Mouse (Mus musculus) gastrocnemius, postnatal 14 days (tissue): ENCODE results near the gene Meis2. TPM values are rescaled to one million over a fixed set of nuclear protein-coding genes. Genes with fewer than 3 reads are reported as not detected.

Experiments used
- DNase-seq: peaks from one replicate; pipeline ENCODE4 v3.0.0; 2021; ENCODE audit warnings: mixed read lengths
- intact Hi-C: fragments of 180-260 bp; cut with DNase I; formaldehyde crosslinking; loops from one replicate; pipeline ENCODE4 v1.15.1; 2025; ENCODE audit warnings: low total_unique reads
- total RNA-seq, 2 experiments: library from RNA; stranded (reverse); gene quantifications; 2 replicates each; pipeline ENCODE4 v1.2.3; 2021

The Meis2 gene
- total RNA-seq, 2 experiments from 2014 or later: 2.6 to 3.2 TPM

GRCm38 (mm10) chr2:115970091-115970820 is 95.4 kb downstream of the Meis2 start:
- no peak for DNase-seq

GRCm38 (mm10) chr2:115969201-115969600 is 96.4 kb downstream of the Meis2 start:
- intact Hi-C loops: no loop called here
- no peak for DNase-seq

More at GRCm38 (mm10) chr2:115970091-115970820, 95.4 kb downstream of the Meis2 start:
- intact Hi-C loops: no loop called here

GRCm38 (mm10) chr2:115964911-115965310 is 100.7 kb downstream of the Meis2 start:
- DNase-seq: no peak
- intact Hi-C loops: no loop called here

DNA sequence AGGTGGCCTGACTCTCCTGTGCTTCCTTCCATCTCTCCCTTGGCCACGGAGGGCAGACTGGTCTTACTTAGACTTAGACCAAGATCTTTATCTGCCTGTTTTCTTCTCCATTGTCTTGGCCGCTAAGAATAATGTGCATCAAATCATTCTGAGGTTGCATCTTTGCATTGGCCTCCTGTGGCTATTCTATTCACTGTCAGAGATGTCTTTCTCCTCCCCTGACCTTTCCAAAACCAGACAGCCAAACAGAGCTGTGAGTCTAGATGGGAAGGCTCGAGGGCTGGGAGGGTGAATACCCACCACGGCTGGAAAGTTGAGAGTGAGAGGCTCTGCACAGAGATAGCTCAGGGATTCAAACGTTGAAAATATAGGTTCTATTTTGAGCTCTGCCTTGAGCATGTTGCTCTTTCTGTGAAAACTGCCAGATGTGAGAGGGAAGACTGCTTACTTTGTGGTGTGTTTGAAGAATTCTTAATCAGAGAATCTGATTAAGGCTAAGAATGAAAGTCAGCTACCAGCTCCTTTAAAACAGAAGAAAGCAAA is 102.3 kb downstream of the Meis2 start:
- intact Hi-C loops: no loop called here
- no peak for DNase-seq

GRCm38 (mm10) chr2:115962728-115963127 is 102.9 kb downstream of the Meis2 start:
- no peak for DNase-seq
- intact Hi-C loops: no loop called here

- intact Hi-C loops: no loop called here
- no peak for DNase-seq
These were observed 103.5 kb downstream of the Meis2 start for GRCm38 (mm10) chr2:115962113-115962512.

- intact Hi-C loops: no loop called here
These were observed 105.0 kb downstream of the Meis2 start for GRCm38 (mm10) chr2:115960615-115961014.

GRCm38 (mm10) chr2:115956786-115957185 is 108.9 kb downstream of the Meis2 start:
- DNase-seq: no peak
- intact Hi-C loops: no loop called here

More at GRCm38 (mm10) chr2:115960615-115961014, 105.0 kb downstream of the Meis2 start:
- DNase-seq: no peak

GRCm38 (mm10) chr2:115950645-115951044 is 115.0 kb downstream of the Meis2 start:
- intact Hi-C loops: no loop called here
- no peak for DNase-seq

- intact Hi-C loops: no loop called here
- no peak for DNase-seq
These were observed 116.8 kb downstream of the Meis2 start for GRCm38 (mm10) chr2:115948630-115949426.

DNA sequence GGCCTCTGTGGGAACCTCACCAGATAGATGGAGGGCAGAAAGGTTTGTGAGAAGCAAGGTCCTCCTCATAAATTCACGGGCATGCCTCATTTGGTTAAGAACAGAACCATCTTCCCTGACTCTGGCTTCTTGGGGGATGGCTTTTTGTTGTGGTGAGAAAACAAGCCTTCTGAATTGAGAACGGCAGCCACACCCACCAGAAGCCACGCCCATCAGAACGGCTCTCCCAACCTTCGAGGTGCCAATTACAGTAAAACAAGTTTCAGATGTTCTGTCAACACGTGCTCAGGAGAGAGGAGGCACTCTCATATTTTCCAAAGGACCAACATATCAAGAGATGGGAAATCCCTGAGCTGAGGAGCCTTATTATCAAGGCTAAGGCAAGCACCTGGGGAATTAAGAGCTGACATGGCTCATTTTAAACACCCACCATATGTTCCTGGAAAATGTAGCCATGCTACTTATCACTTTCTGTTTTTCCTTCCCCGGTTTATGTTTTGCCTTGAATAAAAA is 117.9 kb downstream of the Meis2 start:
- DNase-seq: no peak
- intact Hi-C loops: no loop called here

- intact Hi-C loops: no loop called here
- no peak for DNase-seq
These were observed 122.6 kb downstream of the Meis2 start for GRCm38 (mm10) chr2:115943044-115943443.

GRCm38 (mm10) chr2:115939849-115940248 is 125.8 kb downstream of the Meis2 start:
- DNase-seq: no peak
- intact Hi-C loops: no loop called here

DNA sequence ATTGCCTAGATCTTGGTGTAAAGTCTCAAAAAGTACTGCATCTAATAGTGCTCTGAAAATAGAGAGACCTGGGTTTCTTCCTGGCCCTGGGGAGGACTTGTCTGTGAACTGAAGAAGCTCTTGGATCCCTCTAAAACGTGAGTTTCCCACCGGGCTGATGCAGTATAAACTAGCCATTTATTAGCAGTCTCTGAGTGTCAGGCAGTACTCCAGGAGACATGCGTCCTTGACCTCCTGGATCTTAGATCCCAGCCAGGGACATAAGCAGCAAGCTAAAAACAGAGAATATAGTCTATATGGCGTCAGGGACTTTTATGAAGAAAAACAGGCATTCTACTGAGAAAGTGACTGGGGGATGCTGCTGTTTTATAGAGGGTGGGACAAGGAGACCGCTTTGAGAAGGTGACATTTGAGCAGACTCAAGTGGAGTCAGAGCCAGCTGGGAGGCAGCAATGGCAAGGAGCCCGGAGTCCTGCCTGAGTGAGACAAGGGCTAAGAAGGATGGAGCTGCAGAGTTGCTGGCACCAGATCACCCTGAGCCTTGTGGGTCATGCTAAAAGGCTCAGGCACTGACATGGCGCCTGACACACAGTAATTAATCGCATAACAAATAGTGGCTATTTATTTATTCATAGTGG is 126.6 kb downstream of the Meis2 start:
- intact Hi-C loops: no loop called here
- no peak for DNase-seq

DNA sequence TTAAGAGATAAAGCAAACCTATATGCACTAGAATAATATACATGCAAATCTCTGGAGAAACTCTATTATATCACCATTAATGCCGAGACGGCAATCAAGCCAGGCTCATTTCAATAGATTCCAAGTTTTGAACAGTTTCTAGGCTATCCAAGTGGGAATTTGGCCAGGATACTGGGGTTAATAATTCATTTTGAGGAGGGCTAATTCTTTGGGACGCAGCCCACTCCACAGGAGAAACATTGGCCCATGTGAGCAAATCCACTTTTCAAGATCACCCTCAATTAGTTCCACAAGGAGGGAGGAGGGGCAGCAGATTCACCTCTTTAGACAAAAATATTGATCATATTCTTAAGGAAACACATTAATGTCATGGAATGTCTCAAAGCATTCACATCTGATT is 127.3 kb downstream of the Meis2 start:
- intact Hi-C loops: no loop called here
- DNase-seq: no peak

DNA sequence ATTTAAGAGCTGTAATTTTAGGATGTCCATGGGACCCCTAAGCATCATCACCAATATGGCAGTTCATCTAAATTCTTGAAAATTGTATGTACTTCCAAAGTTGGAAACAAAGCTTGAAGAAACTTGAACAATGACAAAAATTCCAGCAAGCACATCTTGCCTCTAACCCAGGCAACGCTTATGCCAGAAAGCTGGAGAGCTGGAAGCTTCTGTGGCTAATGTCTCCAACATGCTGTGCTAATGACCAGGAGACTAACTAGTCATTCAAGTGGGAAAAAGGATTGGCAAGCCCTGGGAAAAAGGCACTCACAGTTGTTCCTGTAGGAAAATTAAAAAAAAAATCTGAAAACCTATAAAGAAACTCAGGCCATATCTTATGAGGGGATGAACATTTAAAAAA is 127.7 kb downstream of the Meis2 start:
- intact Hi-C loops: no loop called here
- DNase-seq: no peak

DNA sequence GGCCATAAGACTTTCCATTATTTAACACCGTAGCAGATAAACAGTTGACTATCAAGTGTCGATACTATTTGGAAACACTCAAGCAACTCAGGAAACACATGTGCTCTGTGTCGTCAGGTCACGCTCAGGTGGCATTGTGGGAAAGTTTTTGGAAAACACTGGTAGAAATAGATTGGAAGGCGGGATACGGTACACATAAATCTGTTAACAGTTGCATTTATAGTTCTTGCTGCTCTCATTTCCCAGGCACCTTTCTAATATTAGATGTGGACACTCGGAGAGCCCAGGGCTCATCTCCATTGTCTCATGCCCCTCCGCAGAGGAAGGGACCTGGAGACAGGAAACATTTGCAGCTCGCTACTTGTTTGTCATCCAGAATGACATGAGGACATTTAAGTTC is 128.9 kb downstream of the Meis2 start:
- intact Hi-C loops: no loop called here
- no peak for DNase-seq

DNA sequence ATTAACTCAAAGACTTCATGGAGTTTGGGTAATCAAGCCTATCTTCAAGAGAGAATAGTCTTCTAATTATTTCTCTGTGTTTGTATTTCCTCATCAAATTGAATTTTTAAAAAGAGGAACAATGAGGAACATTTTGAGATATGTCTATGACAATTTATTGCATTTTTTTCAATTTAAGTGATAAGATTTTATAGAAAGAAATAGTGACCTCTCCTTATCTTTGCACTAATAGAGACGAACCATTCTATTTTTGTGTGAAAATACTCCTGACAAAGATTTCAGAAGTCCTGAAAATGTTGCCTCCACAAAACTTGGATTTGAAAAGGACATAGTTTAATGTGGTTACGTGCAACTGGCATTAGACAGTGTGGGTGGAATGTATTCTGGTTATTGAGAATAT is 131.3 kb downstream of the Meis2 start:
- no peak for DNase-seq

DNA sequence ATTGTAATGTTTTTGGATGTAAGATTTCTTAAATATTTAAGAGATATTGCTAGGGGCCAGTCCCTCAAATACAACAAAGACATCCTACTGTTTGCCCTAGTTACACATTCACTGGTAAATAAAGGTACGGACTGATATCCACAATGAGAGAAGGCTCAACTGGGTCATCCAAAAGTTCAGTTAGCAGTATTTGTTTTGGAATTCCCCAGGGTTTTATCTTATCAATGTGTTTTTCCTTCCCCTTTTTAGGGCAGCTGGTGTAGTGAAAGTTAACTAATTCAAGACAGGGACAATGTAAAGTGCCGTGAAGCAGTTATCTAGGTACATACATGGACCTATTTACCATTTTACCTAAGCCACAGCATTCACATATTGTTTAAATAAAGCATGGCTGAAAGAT is 132.4 kb downstream of the Meis2 start:
- intact Hi-C loops: no loop called here
- DNase-seq: no peak

More for the DNA sequence above, 131.3 kb downstream of the Meis2 start:
- intact Hi-C loops: no loop called here

DNA sequence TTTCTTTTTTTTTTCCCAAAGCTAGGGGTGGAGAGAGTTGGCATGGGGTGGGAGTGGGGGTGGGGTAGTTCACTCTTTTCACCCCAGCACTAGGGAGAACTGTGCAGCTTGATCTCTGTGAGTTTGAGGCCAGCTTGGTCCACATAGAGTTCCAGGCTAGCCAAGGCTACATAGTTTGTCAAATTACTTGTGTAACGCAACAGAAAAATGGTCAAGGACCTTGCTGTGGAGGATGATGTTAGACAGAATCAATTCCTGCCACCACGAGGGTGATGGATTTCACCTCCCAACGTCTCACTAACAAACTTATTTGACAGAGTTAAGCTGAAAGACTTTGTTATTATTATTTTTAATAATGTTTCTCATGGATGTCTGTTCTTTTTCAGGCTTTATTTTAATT is 139.9 kb downstream of the Meis2 start:
- intact Hi-C loops: no loop called here
- DNase-seq: no peak
